Mouse (Mus musculus) cerebellum, adult 2 months (tissue): Measurements from ENCODE around the gene Zfp472.
A peak's percentile ranks its signal among the peaks of the same experiment; 100 is the strongest.

Experiments
- CTCF ChIP-seq: fragments of 200-500 bp; IDR thresholded peaks from 2 replicates; pipeline ENCODE4 v1.5.1; 2011; ENCODE audit warnings: low read depth, mild to moderate bottlenecking, control low read depth, low read length, moderate library complexity, borderline replicate concordance; ENCODE audit not compliant: insufficient read depth
- POLR2A ChIP-seq: fragments of 200-500 bp; IDR thresholded peaks from 2 replicates; pipeline ENCODE4 v1.6.1; 2011; ENCODE audit warnings: low read length, control low read depth, borderline replicate concordance; ENCODE audit not compliant: insufficient read depth

DNA sequence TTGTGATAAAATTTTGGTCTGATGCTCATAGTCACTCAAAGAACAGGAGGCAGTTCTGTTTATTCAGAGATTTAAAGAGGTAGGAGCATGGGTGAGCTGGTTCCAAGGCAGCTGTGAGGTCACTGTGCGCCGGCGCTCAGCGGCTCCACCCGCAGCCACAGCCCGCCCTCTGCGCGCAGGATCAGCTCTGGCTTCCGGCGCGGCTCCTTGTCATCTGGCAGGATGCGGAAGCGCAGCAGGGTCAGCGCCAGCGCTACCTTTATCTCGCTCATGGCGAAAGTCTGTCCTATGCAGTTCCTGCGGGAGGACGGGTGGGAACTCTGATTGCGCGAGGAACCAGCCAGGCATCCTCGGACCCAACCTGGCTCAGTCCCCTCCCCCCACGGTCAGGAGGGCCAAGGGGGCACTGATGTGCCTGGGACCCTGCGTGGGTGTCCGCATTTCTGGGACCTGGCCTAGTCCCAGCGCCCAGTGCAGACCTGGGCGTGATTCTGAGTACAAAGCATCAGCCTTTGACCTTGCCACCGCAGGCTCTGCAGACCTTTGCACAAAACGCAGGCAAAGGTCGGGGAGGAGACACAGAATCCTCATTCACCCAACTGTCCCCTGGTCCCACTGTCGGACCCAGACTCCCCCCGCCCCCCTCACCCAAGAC, 40.8 kb upstream of the Zfp472 start:
- TF ChIP-seq POLR2A = peak; percentile 73; the same call in 1 of the 2 replicates
- no peak for TF ChIP-seq CTCF
